Mouse (Mus musculus) R1 (cell line): ENCODE data around the gene Apoa4.

ENCODE experiments used
- DNase-seq: peaks from one replicate; pipeline ENCODE4 v3.0.0-alpha.2; 2018; ENCODE audit warnings: low read depth, low spot score

Apoa4 gene

GRCm38 (mm10) chr9:46272677-46273454 lies 32.4 kb downstream of the Apoa4 start, which contains the start of gene Zpr1:
Gene Zpr1 (plus strand): TSS chr9:46273064.
- DNase-seq, result peak; percentile 98

GRCm38 (mm10) chr9:46274494-46274893 lies 34.0 kb downstream of the Apoa4 start:
- DNase-seq, result no peak

GRCm38 (mm10) chr9:46282631-46283436 lies 42.3 kb downstream of the Apoa4 start, which contains the start of gene Bud13:
Gene Bud13 (plus strand): TSS chr9:46283008.
- peak; percentile 96 for DNase-seq
